Mouse (Mus musculus): Measurements from ENCODE around the gene Bet1l.

GRCm38 (mm10) chr7:140821653-140822329 is 35.6 kb downstream of the Bet1l start, which contains the start of gene Zfp941:
- TF ChIP-seq RAD21 (IDR thresholded peaks at IDR 0.05; ENCODE audit: low read depth, low read length) (no peak), POLR2A (IDR thresholded peaks at IDR 0.05; ENCODE audit: low read depth, low read length) (no peak), SMC3 (IDR thresholded peaks at IDR 0.05; ENCODE audit: low read depth, low read length) (no peak), CTCF (conservative IDR thresholded peaks at IDR 0.05 in 1 of 2, IDR thresholded peaks at IDR 0.05 in 1 of 2; ENCODE audit: low read depth in 2 of 2, low read length in 2 of 2) (no peak), UBTF (IDR thresholded peaks at IDR 0.05; ENCODE audit: low read depth, low read length) (no peak), IRF4 (IDR thresholded peaks at IDR 0.05; ENCODE audit: low read depth, low read length) (no peak), E2F4 (IDR thresholded peaks at IDR 0.05; ENCODE audit: insufficient replicate concordance, low read depth, low read length) (no peak), RCOR1 (conservative IDR thresholded peaks at IDR 0.05; ENCODE audit: low read depth, low read length) (no peak), ZNF384 (IDR thresholded peaks at IDR 0.05; ENCODE audit: low read depth, low read length) (no peak), MAZ (IDR thresholded peaks at IDR 0.05; ENCODE audit: low read depth, low read length) (no peak), HCFC1 (IDR thresholded peaks at IDR 0.05; ENCODE audit: low read depth, low read length) (no peak), ELF1 (IDR thresholded peaks at IDR 0.05; ENCODE audit: low read depth, low read length) (no peak)

All from CH12.LX (cell line).